Mouse (Mus musculus) MEL (cell line): Measurements from ENCODE around the gene Mier2. TPM values are rescaled to one million over a fixed set of nuclear protein-coding genes. Genes with fewer than 3 reads are reported as not detected.

ENCODE experiments used
- DNase-seq: peaks from one replicate; pipeline ENCODE4 v3.0.0; 2011; ENCODE audit warnings: low read depth, low spot score
- H3K27ac ChIP-seq: 2 replicates; pipeline ENCODE4 v1.5.1; 2012; ENCODE audit warnings: low read depth, mild to moderate bottlenecking, control low read depth, low read length, moderate library complexity; ENCODE audit not compliant: control insufficient read depth
- H3K27me3 ChIP-seq, 2 experiments: fragments of 150-350 bp in 1 of 2; sonication (generic) in 1 of 2; 2 replicates each; pipeline ENCODE4 v1.6.1; 2012; ENCODE audit warnings: low read length in 2 of 2, mild to moderate bottlenecking in 2 of 2, improper control_type of control experiment in 1 of 2, moderate library complexity in 1 of 2; ENCODE audit not compliant: insufficient read depth in 2 of 2, control insufficient read depth in 1 of 2
- H3K36me3 ChIP-seq, 2 experiments: 2 replicates each; pipeline ENCODE4 v1.6.1; 2012 to 2014; ENCODE audit warnings: low read length in 2 of 2, improper control_type of control experiment in 1 of 2, inconsistent platforms in 1 of 2, mild to moderate bottlenecking in 1 of 2; ENCODE audit not compliant: insufficient read depth in 2 of 2, control insufficient read depth in 1 of 2
- H3K4me1 ChIP-seq, 2 experiments: fragments of 150-350 bp in 1 of 2; sonication (generic) in 1 of 2; 2 replicates each; pipeline ENCODE4 v1.6.1; 2012; ENCODE audit warnings: low read length in 2 of 2, improper control_type of control experiment in 1 of 2, mild to moderate bottlenecking in 1 of 2; ENCODE audit not compliant: insufficient read depth in 2 of 2, control insufficient read depth in 1 of 2
- H3K4me3 ChIP-seq, 2 experiments: fragments of 150-350 bp in 1 of 2; sonication (generic) in 1 of 2; 2 replicates each; pipeline ENCODE4 v1.5.1; 2012; ENCODE audit warnings: low read depth in 2 of 2, low read length in 2 of 2, mild to moderate bottlenecking in 2 of 2, moderate library complexity in 2 of 2, control low read depth in 1 of 2, improper control_type of control experiment in 1 of 2; ENCODE audit not compliant: control insufficient read depth in 1 of 2, insufficient read depth in 1 of 2
- H3K79me2 ChIP-seq: 2 replicates; pipeline ENCODE4 v1.6.1; 2012; ENCODE audit warnings: mild to moderate bottlenecking, low read length, moderate library complexity; ENCODE audit not compliant: control insufficient read depth, poor library complexity, insufficient read depth
- H3K9ac ChIP-seq: 2 replicates; pipeline ENCODE4 v1.6.1; 2012; ENCODE audit warnings: low read depth, mild to moderate bottlenecking, control low read depth, low read length, moderate library complexity; ENCODE audit not compliant: control insufficient read depth, poor library complexity, severe bottlenecking
- H3K9me3 ChIP-seq: fragments of 150-350 bp; sonication (generic); replicated peaks from 2 replicates; pipeline ENCODE4 v1.6.1; 2012; ENCODE audit warnings: mild to moderate bottlenecking, low read length, improper control_type of control experiment, moderate library complexity; ENCODE audit not compliant: insufficient read depth
- CHD2 ChIP-seq: IDR thresholded peaks from 2 replicates; pipeline ENCODE4 v1.6.1; 2011; ENCODE audit warnings: low read length, improper control_type of control experiment
- CTCF ChIP-seq, 3 experiments: IDR thresholded peaks in 2 of 3; conservative IDR thresholded peaks in 1 of 3; 2 replicates each; pipeline ENCODE4 v1.5.1; 2011 to 2012; ENCODE audit warnings: low read length in 3 of 3, low read depth in 2 of 3, mild to moderate bottlenecking in 2 of 3, improper control_type of control experiment in 1 of 3, inconsistent platforms in 1 of 3, mixed read lengths in 1 of 3, moderate library complexity in 1 of 3; ENCODE audit not compliant: control insufficient read depth in 1 of 3, insufficient read depth in 1 of 3, poor library complexity in 1 of 3, severe bottlenecking in 1 of 3
- ELF1 ChIP-seq: IDR thresholded peaks from 2 replicates; pipeline ENCODE4 v1.6.1; 2014; ENCODE audit warnings: low read depth, mild to moderate bottlenecking, inconsistent platforms, low read length, improper control_type of control experiment, moderate library complexity
- EP300 ChIP-seq, 2 experiments: IDR thresholded peaks; 2 replicates each; pipeline ENCODE4 v1.6.1; 2011; ENCODE audit warnings: improper control_type of control experiment in 2 of 2, low read length in 2 of 2, low read depth in 1 of 2, mild to moderate bottlenecking in 1 of 2
- GABPA ChIP-seq: IDR thresholded peaks from 2 replicates; pipeline ENCODE4 v1.6.1; 2012; ENCODE audit warnings: low read depth, mild to moderate bottlenecking, inconsistent platforms, low read length, improper control_type of control experiment, moderate library complexity
- KAT2A ChIP-seq: conservative IDR thresholded peaks from 2 replicates; pipeline ENCODE4 v1.6.1; 2012; ENCODE audit warnings: low read depth, low read length, improper control_type of control experiment, inconsistent platforms
- MAX ChIP-seq: IDR thresholded peaks from 2 replicates; pipeline ENCODE4 v1.6.1; 2011; ENCODE audit warnings: low read length, improper control_type of control experiment
- MAZ ChIP-seq: IDR thresholded peaks from 2 replicates; pipeline ENCODE4 v1.6.1; 2012; ENCODE audit warnings: low read depth, mild to moderate bottlenecking, inconsistent platforms, low read length, improper control_type of control experiment
- MEF2A ChIP-seq: IDR thresholded peaks from 2 replicates; pipeline ENCODE4 v1.6.1; 2014; ENCODE audit warnings: low read depth, mild to moderate bottlenecking, inconsistent platforms, low read length, improper control_type of control experiment; ENCODE audit not compliant: poor library complexity, insufficient replicate concordance, severe bottlenecking; ENCODE audit errors: extremely low read depth
- MXI1 ChIP-seq: IDR thresholded peaks from 2 replicates; pipeline ENCODE4 v1.6.1; 2011; ENCODE audit warnings: mild to moderate bottlenecking, low read depth, low read length, improper control_type of control experiment
- MYC ChIP-seq: IDR thresholded peaks from 2 replicates; pipeline ENCODE4 v1.6.1; 2011; ENCODE audit warnings: low read depth, mild to moderate bottlenecking, low read length, improper control_type of control experiment, moderate library complexity
- NELFE ChIP-seq: IDR thresholded peaks from 2 replicates; pipeline ENCODE4 v1.6.1; 2011; ENCODE audit warnings: low read depth, low read length, improper control_type of control experiment
- NRF1 ChIP-seq: IDR thresholded peaks from 2 replicates; pipeline ENCODE4 v1.6.1; 2014; ENCODE audit warnings: low read depth, mild to moderate bottlenecking, inconsistent platforms, low read length, improper control_type of control experiment, moderate library complexity; ENCODE audit not compliant: poor library complexity, insufficient read depth, severe bottlenecking
- POLR2A ChIP-seq, 2 experiments: IDR thresholded peaks; 2 replicates each; pipeline ENCODE4 v1.6.1; 2011 to 2012; ENCODE audit warnings: low read length in 2 of 2, mild to moderate bottlenecking in 2 of 2, control low read depth in 1 of 2, improper control_type of control experiment in 1 of 2, low read depth in 1 of 2, moderate library complexity in 1 of 2; ENCODE audit not compliant: control insufficient read depth in 1 of 2, insufficient read depth in 1 of 2, poor library complexity in 1 of 2
- POLR2AphosphoS2 ChIP-seq: IDR thresholded peaks from 2 replicates; pipeline ENCODE4 v1.6.1; 2011; ENCODE audit warnings: low read length, improper control_type of control experiment
- POLR2AphosphoS5 ChIP-seq: IDR thresholded peaks from 2 replicates; pipeline ENCODE4 v1.6.1; 2012; ENCODE audit warnings: low read depth, borderline replicate concordance, mild to moderate bottlenecking, inconsistent platforms, low read length, moderate library complexity, mixed read lengths
- SIN3A ChIP-seq: IDR thresholded peaks from 2 replicates; pipeline ENCODE4 v1.6.1; 2012; ENCODE audit warnings: low read length, improper control_type of control experiment, inconsistent platforms
- TCF12 ChIP-seq: IDR thresholded peaks from 2 replicates; pipeline ENCODE4 v1.6.1; 2014; ENCODE audit warnings: low read depth, mild to moderate bottlenecking, inconsistent platforms, low read length, improper control_type of control experiment, moderate library complexity
- USF1 ChIP-seq: IDR thresholded peaks from 2 replicates; pipeline ENCODE4 v1.6.1; 2014; ENCODE audit warnings: low read depth, mild to moderate bottlenecking, inconsistent platforms, low read length, improper control_type of control experiment, moderate library complexity
- polyA plus RNA-seq, 2 experiments: library from polyadenylated mRNA; stranded (reverse) in 1 of 2; unstranded in 1 of 2; fragments of >175 nt in 1 of 2; fragments of >200 nt in 1 of 2; gene quantifications; 2 replicates each; pipeline versions ENCODE4 v1.2.1 to v1.2.4; 2012; ENCODE audit warnings: low replicate concordance in 2 of 2, low read depth in 1 of 2; ENCODE audit not compliant: insufficient read length in 2 of 2, insufficient read depth in 1 of 2, missing spikeins in 1 of 2
- total RNA-seq: library from RNA; depleted of rRNA; stranded (reverse); fragments of 300-350 nt; gene quantifications from 2 replicates; pipeline ENCODE4 v1.2.3, GENCODE M21; 2012

Gene Mier2
- total and polyA plus RNA-seq, 3 experiments, result 24.8 to 36.2 TPM; not detected in 1

GRCm38 (mm10) chr10:79550366-79550765 lies 4.6 kb downstream of the Mier2 start:
- Histone ChIP-seq H3K9ac (no peak overlapping the region), H3K27me3 (no peaks in the 10 kb centered on the region), H3K4me1 (peaks cover 0 to 7% of the 10 kb centered on the region in 2 experiments; a peak in 1 of 4 replicates), H3K79me2 (peaks cover 24% of the 10 kb centered on the region), H3K36me3 (peaks cover 0 to 2% of the 10 kb centered on the region in 2 experiments; a peak in 2 of 4 replicates), H3K27ac (no peak overlapping the region), H3K4me3 (no peak overlapping the region), H3K9me3 (no peaks in the 10 kb centered on the region)
- TF ChIP-seq NRF1 (no peak), KAT2A (no peak), MAZ (no peak), USF1 (no peak), MYC (no peak), MXI1 (no peak), SIN3A (no peak), TCF12 (no peak), POLR2AphosphoS2 (no peak), NELFE (no peak), CHD2 (no peak), EP300 (IDR thresholded peaks at IDR 0.05; ENCODE audit: low read depth in 1 of 2, low read length in 2 of 2) (no peak), POLR2A (IDR thresholded peaks at IDR 0.05; ENCODE audit: control insufficient read depth in 1 of 2, insufficient read depth in 1 of 2, low read depth in 1 of 2, low read length in 2 of 2, poor library complexity in 1 of 2) (no peak), MEF2A (no peak), MAX (no peak), POLR2AphosphoS5 (no peak)
- no peak for DNase-seq

GRCm38 (mm10) chr10:79548971-79549723 lies 5.9 kb downstream of the Mier2 start:
- H3K9ac ChIP-seq, result no peak overlapping the region
- no peak for DNase-seq
- peaks cover 19% of the 10 kb centered on the region for H3K79me2 ChIP-seq
- no peak overlapping the region for H3K27ac ChIP-seq
- H3K4me1 ChIP-seq, result peaks cover 0 to 7% of the 10 kb centered on the region in 2 experiments; a peak in 1 of 4 replicates
- TF ChIP-seq SIN3A, result no peak
- TF ChIP-seq ELF1, result no peak
- TF ChIP-seq USF1, result no peak
- TF ChIP-seq NELFE, result no peak
- no peak for TF ChIP-seq KAT2A
- TF ChIP-seq CHD2, result no peak
- no peak for TF ChIP-seq CTCF (IDR thresholded peaks at IDR 0.05 in 2 of 3, conservative IDR thresholded peaks at IDR 0.05 in 1 of 3; ENCODE audit: control insufficient read depth in 1 of 3, insufficient read depth in 1 of 3, low read depth in 2 of 3, low read length in 3 of 3, poor library complexity in 1 of 3, severe bottlenecking in 1 of 3)
- TF ChIP-seq GABPA, result no peak
- no peak for TF ChIP-seq MEF2A
- H3K36me3 ChIP-seq, result peaks cover 0 to 2% of the 10 kb centered on the region in 2 experiments; a peak in 2 of 4 replicates
- no peaks in the 10 kb centered on the region for H3K9me3 ChIP-seq
- no peaks in the 10 kb centered on the region for H3K27me3 ChIP-seq
- no peak overlapping the region for H3K4me3 ChIP-seq
